Mouse (Mus musculus): ENCODE results near the gene Arhgap22. TPM values are rescaled to one million over a fixed set of nuclear protein-coding genes. Genes with fewer than 3 reads are reported as not detected.

Gene Arhgap22
- total RNA-seq, 2 experiments from 2014 or later: 0.97 to 1.2 TPM

- DNase-seq: no peak
- intact Hi-C loops (cut with DNase I): no loop called here
- Histone ChIP-seq H3K27ac (no peak overlapping the region), H3K4me3 (no peak overlapping the region)
- no peak for TF ChIP-seq CTCF (IDR thresholded peaks at IDR 0.05)
Measured at GRCm38 (mm10) chr14:33377211-33377610, 163.4 kb downstream of the Arhgap22 start.

GRCm38 (mm10) chr14:33378723-33379122, 164.9 kb downstream of the Arhgap22 start:
- intact Hi-C loops (cut with DNase I): no loop called here
- no peak overlapping the region for H3K27ac ChIP-seq
- TF ChIP-seq CTCF (IDR thresholded peaks at IDR 0.05): no peak
- H3K4me3 ChIP-seq: no peak overlapping the region
- DNase-seq: no peak

- intact Hi-C loops (cut with DNase I): no loop called here
- no peak overlapping the region for H3K4me3 ChIP-seq
- no peak for TF ChIP-seq CTCF (IDR thresholded peaks at IDR 0.05)
- H3K27ac ChIP-seq: no peak overlapping the region
- no peak for DNase-seq
Measured at GRCm38 (mm10) chr14:33380830-33381457, 167.1 kb downstream of the Arhgap22 start.

GRCm38 (mm10) chr14:33398065-33398860, 184.4 kb downstream of the Arhgap22 start:
- intact Hi-C loops (cut with DNase I): no loop called here
- H3K4me3 ChIP-seq: no peak overlapping the region
- no peak for TF ChIP-seq CTCF (IDR thresholded peaks at IDR 0.05)
- no peak for DNase-seq
- H3K27ac ChIP-seq: no peak overlapping the region

GRCm38 (mm10) chr14:33400019-33400418, 186.2 kb downstream of the Arhgap22 start:
- intact Hi-C loops (cut with DNase I): no loop called here
- DNase-seq: no peak
- TF ChIP-seq CTCF (IDR thresholded peaks at IDR 0.05): no peak
- H3K4me3 ChIP-seq: no peak overlapping the region
- no peak overlapping the region for H3K27ac ChIP-seq

DNA sequence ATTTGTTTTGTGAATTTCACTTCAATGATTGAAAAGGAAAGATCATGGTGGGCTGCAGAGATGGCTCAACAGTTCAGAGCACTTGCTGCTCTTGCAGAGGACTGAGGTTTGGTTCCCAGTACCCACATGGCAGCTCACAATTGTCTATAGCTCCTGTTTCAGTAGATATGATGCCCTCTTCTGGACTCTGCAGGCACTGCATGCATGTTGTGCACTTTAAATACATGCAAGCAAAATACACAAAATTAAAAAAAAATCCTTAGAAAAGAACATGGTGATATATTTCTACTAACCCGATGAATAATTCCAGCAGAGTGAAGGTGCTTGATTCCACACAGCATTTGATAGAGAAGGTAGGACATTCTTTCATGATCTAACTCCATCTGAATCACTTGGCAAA, 188.5 kb downstream of the Arhgap22 start:
- Histone ChIP-seq H3K27ac (no peak overlapping the region), H3K4me3 (no peak overlapping the region)
- TF ChIP-seq CTCF (IDR thresholded peaks at IDR 0.05): peak; percentile 42
- intact Hi-C loops (cut with DNase I): no loop called here
- DNase-seq: no peak

DNA sequence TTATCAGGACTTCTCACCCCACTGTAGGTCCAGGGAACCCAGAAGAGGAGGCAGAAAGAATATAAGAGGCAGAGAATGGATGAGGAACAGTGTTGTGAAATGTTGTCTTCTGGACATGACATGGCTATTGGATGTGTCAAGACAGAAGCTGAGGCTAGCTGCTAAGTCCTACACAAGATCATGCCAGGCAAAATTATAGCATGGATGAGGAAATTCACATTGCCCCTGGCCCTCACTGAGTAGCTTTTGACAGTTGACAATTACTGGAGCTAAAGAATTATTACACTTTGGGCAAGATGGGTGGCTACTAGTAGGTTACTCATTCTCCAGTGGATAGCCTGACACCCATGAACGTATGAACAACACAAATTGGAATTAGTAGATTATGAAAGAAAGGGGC, 201.9 kb downstream of the Arhgap22 start:
- DNase-seq: no peak
- no peak overlapping the region for H3K4me3 ChIP-seq
- intact Hi-C loops (cut with DNase I): no loop called here
- no peak for TF ChIP-seq CTCF (IDR thresholded peaks at IDR 0.05)
- H3K27ac ChIP-seq: no peak overlapping the region

DNA sequence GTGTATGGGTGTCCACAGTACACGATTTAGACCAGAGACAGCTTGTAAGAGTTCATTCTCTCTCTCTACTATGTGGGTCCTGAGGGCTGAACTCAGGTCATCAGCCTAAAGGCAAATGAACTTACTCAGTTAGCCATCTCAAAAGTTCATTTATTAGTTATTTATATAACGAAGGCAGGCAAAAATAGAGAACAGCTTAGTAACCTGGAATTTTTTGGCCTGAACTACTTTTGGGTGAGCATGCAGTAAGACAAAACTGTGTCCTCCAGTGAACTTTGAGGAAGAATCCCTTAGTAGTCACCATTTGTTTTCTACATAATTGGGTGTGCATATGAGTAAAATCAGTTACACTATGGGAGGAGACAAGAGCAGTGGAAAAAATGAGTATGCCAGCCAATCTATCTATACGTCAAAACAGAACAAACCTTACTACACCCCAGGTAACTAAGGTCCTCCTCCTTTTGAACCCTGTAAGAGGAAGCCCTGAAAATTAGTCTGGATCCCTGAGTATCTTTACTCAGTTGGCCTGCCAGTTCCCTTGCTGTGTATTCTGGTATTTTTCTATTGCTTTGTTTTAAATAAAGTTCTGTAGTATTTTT, 204.6 kb downstream of the Arhgap22 start:
- H3K4me3 ChIP-seq: no peak overlapping the region
- intact Hi-C loops (cut with DNase I): no loop called here
- no peak for DNase-seq
- H3K27ac ChIP-seq: no peak overlapping the region
- no peak for TF ChIP-seq CTCF (IDR thresholded peaks at IDR 0.05)

Other genes with a start within 250 kb of the Arhgap22 start
- under 1 TPM in 1 of 2 experiments, not detected in 1; 0.31 TPM for gene Lrrc18, start 222.6 kb upstream of the Arhgap22 start, total RNA-seq (2021)
- under 1 TPM; 0.41 to 0.42 TPM for gene Wdfy4, start 28.5 kb upstream of the Arhgap22 start, total RNA-seq (2021)
- gene Mapk8, start 233.1 kb downstream of the Arhgap22 start, total RNA-seq (2021): 10 to 100 TPM; 28.8 to 39.0 TPM